Mouse (Mus musculus) T-helper 2 cell (primary cell): ENCODE data around the gene Ppdpf.

ENCODE experiments used
- in situ Hi-C: fragments of 300-600 bp; cut with MboI, MseI; formaldehyde crosslinking; loops from one replicate; pipeline ENCODE4 v1.15.1; 2025; ENCODE audit warnings: high pct_unique_total_duplicates

Ppdpf gene

GRCm38 (mm10) chr2:181218881-181219485 is 31.9 kb downstream of the Ppdpf start:
- in situ Hi-C loops = no loop called here

- in situ Hi-C loops = no loop called here
Observed at GRCm38 (mm10) chr2:181219538-181220216, 32.6 kb downstream of the Ppdpf start, which contains the start of gene Fndc11. Gene Fndc11 (plus strand): TSS chr2:181220013.

DNA sequence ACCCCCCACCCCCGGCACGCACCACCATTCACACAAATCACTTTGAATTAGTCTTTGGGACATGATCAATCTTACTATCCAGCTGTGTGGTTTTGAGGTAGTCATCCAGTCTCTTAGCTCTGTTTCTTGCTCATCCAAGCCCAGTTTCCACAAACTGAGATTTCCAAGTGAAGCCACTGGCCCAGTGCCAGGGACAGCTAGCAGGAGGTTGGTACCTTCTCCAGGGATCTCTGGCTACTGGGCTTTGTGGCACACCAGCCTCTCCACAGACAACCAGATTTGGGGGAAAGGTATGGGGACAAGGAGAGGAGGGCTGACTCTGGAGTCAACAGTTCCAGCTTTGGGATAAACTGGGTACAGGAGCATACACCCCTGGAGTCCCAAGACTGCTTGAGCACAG is 33.3 kb downstream of the Ppdpf start:
- in situ Hi-C loops = no loop called here

GRCm38 (mm10) chr2:181224994-181225393 is 37.9 kb downstream of the Ppdpf start:
- in situ Hi-C loops = no loop called here

GRCm38 (mm10) chr2:181227122-181227521 is 40.1 kb downstream of the Ppdpf start:
- in situ Hi-C loops = no loop called here

DNA sequence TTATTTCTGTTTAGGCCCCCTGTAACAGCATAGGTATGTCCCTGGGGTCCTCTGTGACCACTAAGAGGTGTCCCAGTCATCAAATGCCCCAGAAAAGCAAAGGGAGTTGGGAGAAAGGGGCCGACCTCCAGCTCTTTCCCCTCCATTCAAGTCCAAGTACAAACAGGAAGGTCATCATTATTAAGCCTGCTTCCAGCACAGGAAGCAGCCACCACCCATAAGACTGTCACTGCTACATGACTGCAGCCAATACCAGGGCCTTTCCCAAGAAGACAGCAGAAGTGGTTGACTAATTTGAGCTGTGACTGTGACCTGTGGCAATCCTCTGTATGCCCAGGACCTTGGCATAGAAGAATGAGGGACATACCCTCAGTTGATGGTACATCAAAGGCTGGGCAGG is 41.3 kb downstream of the Ppdpf start:
- in situ Hi-C loops = no loop called here

GRCm38 (mm10) chr2:181231171-181231570 is 44.1 kb downstream of the Ppdpf start:
- in situ Hi-C loops = no loop called here

DNA sequence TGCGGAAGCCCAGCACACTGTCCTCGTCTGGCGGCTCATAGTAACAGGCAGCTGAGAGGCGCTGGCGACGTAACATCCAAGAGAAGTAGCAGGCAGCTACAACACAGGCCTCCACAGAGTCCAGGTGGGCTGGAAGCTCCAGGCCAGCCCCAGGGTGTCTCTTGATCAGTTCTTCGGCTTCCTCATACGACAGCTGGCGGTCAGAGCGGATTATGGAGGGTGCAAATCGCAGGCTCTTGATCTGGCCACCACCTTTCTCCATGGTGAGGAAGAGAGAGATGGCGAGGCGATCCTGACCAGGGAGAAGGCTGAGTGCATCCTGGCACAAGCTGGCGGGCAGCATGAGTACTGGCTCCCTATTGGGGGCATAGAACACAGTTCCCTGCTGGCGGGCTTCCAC is 46.4 kb downstream of the Ppdpf start:
- in situ Hi-C loops = no loop called here

DNA sequence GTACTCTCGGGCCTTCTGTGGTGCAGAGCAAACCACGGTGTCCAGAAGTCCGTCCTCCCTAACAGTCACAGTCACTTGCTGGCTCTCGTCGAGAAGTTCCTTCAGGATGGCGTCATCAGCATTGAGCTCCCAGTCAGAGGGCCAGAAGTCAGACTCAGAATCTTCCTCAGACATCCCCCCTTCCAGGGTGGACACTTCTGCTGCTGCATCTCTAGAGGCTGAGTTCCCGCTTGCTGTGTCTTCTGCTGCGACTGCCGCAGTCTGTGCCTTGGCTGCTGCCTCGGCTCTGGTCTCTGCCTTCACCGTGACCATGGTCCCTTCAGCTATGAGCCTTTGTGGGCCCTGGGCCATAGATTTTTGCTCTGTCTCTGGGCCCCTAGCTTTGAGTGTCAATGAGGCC is 47.6 kb downstream of the Ppdpf start:
- in situ Hi-C loops = no loop called here

DNA sequence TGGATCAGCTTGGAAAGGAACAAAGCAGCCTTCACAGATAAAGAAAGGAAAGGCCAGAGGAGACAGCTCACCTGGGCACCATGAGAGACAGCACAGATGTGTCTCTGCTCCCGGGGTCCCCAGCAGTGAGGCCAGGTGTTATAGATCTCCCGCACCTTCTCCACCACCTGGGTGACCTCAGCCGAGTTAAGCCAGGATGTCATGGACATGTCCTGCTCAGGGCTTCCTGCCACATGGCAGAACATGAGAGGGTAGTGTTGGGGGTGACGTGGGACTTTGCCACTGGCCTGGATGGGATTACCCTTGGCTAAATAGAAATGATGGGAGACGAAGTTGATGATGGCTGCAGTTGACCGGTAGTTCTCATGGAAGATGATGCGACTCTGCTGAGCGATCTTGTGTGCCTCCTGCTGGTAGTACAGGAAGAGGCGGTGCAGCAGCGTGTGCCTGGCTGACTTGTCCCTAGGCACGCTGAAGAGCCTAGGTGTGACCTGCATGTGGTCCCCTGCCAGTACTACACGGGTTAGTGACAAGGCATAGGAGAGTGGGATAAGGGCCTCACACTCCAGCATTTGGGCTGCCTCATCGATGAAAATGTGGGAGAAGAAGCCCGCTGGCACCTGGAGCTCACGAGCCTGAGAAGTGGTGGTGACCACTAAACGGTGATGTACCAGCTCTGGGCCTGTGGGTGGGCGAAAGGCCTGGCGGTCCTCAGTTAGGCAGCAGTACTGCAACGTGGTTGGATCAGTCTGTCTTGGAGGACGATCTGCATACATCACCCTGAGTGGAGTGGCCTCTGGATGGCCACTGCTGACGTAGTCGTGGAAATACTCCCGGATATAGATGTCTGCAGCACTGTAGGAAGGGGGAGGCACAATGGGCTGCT is 48.9 kb downstream of the Ppdpf start:
- in situ Hi-C loops = no loop called here

DNA sequence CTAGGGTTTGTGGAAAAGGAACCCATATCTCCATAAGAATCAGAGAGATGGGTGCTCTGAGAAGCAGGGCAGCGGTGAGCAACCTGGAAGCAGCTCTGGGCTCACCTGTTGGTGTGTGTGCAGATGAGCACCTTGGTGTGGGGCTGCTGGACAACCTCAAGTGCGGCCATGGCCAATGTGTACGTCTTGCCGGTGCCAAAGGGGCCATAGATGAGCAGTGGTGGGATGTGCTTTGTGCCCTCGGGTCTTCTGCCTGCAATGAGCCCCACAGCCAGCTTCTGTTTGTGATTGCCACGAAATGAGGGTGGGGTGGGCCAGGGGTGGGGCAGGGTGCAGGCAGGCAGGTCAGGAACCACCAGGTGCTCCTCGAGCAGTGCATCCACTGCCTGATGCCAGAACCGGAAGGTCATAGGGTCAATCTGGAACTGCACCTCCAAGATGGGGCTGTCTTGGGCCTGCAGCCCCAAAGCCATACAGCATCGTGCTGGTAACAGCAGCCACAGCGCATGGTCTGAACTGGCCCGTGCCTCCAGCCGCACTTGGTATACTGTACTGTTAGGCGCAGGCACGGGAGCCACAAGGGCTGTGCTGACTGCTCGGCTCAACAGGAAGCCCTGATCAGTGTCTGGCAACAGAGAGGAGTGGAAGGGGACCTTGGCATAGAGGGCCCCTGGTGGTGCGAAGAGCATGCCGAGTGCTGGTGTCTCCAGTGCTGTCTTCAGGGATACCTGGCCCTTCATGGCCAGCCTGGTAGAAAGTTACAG is 50.4 kb downstream of the Ppdpf start:
- in situ Hi-C loops = no loop called here

- in situ Hi-C loops = no loop called here
Observed at GRCm38 (mm10) chr2:181238091-181238610, 51.1 kb downstream of the Ppdpf start.
